Mouse (Mus musculus) urinary bladder, postnatal 10 days (tissue): ENCODE measurements around the gene Gm37240.

ENCODE experiments used
- DNase-seq: peaks from one replicate; pipeline ENCODE4 v3.0.0; 2022; ENCODE audit warnings: low spot score

Gene Gm37240

GRCm38 (mm10) chr3:85634389-85635125 is 252.8 kb downstream of the Gm37240 start:
- no peak for DNase-seq

DNA sequence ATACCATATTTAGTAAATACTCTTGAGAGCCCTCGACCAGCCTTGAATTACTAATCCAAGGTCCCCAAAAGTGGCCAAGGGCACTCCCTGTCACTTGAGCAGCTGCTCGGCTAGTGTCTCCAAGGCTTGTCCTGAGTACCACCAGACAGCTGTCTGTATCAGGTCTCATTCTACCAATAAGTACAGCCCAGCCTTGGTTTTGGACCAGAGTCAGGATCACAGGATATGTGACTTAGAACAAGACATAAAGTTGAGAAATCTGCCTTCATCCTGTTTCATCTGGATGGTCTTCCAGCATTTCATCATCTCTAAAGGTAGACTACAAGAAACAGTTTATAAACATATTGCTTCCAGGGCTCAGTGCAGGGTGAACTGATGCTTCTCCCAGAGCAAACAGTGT is 253.6 kb downstream of the Gm37240 start:
- no peak for DNase-seq

DNA sequence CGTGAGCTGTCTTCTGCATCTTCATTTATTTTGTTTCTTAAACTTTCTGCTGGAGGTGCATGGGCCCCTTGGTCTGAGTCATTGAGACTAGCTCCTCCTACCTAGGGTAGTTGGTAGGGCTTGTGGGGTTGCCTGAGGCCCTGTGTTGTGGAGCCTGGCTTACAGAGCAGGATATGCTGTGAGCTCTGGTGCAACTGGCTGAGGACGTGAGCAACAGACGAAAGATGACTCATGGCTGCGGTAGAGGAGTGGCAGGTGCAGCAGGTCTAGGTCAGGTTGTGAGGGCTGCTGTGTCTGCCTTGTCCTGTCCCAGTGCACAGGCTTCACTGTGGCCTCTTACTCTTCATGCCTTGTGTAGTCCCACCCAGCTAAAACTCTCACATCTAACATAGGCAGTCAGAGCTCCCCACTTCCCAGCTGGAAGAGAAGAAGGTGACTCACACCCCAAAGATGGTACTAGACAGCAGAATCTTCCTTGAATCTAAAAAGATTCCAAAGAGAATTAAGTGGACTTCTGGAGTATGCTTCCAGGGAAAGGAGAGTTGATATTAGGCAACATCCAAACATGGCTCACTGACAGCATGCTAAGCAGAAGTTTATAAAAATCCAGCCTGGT is 257.3 kb downstream of the Gm37240 start:
- DNase-seq = no peak

GRCm38 (mm10) chr3:85619751-85620150 is 267.6 kb downstream of the Gm37240 start:
- no peak for DNase-seq

DNA sequence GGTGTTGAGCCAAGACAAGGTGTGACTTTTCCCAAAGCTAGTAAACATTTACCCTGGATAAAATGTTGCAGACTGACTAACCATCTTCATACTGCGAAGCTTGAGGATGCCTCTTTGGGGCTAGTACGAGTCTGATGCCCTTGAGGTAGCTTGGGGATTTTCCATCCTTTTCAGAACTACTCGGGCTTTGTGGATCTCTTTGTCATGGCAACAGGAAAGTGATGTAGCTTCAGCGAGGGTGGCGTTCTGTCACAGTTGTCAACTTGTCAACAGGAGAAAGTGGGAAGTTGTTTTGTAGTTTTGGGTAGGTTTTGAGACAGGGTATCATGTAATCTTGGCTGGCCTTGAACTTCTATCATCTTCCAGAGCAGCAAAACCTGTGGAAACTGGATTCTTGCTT is 268.0 kb downstream of the Gm37240 start:
- no peak for DNase-seq

DNA sequence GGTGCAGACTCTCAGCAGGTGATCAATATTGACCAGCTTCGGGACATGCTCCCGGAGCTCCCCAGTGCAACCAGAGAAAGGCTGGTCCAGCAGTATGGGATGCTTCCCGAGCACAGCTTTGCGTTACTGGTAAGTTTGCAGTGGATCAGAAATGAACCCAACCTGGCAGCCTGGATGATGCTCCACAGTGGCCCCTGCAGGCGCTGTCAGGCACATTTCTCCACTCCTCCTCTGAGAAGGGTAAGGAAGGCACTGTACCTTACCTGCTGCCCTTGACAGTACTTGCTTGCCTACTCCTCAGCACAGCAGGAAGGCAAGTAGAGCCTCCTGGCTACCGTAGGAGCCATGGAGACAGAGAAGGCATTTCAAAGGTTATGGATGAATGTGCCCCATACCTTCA is 268.4 kb downstream of the Gm37240 start:
- no peak for DNase-seq

DNA sequence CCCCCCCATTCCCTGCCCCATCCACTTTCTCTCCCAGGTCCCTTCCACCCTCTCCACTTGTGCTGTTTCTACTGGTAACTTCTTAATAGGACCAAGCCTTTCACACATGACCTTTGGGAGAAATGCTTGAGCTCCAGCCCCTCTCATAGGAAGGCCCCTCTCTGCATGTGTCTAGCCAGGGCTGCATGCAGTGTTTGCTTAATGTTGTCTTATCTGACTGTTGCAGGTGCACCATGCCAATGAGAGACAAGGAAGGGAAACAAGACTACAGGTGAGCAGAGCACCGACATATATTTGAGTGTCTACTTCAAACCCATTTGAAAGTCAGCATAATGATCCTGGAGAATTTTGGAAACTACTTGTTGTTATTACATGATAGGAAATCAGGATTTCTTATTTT is 270.9 kb downstream of the Gm37240 start:
- no peak for DNase-seq

DNA sequence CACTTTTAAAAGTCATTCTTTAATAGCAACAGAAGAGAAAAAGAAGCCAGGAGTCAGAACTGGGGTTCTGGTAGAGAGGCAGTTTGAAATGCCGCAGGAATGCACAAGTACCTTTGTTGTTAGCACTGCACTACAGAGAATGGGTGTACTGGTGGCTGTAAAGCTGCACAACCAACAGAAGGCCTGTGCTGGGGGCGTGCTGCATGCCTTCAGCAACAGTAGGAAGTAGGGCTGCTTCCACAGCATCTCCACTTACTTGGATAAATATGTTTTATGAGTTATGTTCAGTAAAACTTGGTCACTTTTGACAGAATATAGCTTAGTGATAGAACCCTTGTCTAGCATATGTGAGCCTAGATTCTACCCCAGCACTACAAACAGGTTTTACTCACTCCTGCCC is 279.6 kb downstream of the Gm37240 start:
- no peak for DNase-seq

GRCm38 (mm10) chr3:85606912-85607311 is 280.4 kb downstream of the Gm37240 start:
- DNase-seq = no peak

- no peak for DNase-seq
These were observed 283.5 kb downstream of the Gm37240 start for GRCm38 (mm10) chr3:85603811-85604210.

DNA sequence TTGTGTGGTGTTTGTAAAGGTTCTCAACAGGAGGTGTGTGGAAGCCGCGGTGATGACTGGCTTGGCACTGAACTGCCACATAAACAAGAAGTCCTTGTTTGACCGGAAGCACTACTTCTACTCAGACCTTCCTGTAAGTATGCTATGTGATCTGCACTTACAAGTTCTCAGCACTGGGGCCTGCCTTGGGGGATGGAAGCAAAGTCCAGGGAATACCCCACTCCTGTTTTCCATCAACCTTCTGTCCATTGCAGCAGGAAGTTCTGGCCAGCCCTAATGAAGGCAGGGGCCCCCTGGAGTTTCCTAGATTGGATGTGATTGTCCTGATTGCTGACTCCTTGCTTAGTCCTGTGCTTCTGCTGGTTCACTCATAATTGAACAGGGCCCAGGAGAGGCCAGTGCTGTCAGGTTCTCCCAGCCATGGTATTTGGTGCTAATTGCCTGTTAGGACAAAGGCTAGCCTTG is 285.4 kb downstream of the Gm37240 start:
- DNase-seq = no peak

DNA sequence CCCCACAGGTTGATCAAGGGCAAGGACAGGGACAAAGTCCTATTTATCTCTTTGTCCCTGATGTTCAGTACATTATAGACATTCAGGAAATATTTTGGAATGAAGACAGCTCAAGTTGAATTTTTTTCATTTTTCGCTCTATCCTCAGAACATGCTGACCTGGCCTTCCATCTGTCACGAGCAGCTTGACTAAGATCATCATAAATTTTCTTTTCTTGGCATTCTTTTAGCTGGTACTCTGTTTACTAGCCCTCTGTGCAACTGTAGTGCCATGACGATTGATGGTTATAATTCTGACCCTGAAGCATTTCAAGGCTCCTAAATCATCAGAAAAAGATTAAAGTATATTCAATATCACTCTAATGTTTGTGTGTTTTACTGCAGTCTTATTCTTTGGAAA is 287.8 kb downstream of the Gm37240 start:
- no peak for DNase-seq

DNA sequence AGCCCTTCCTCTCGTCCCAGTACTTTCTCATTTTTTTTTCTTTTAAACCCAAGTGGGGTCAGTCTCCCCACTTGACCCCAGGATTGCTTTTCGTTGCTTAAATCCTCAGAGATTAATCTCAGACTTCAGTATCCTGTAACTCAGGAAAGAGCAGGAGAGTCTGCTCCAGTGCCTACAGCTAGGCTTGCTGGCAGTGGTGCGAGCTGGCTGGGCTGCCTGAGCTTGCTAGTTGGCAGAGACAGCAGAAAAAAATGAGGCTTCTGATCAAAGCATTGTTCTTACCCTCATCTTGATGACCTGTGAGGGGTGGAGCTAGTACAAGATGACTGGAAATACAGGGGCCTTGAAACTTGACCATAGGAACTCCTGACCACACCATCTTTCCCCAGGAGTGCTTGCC is 292.9 kb downstream of the Gm37240 start:
- no peak for DNase-seq

GRCm38 (mm10) chr3:85592640-85593252 is 294.6 kb downstream of the Gm37240 start:
- no peak for DNase-seq

DNA sequence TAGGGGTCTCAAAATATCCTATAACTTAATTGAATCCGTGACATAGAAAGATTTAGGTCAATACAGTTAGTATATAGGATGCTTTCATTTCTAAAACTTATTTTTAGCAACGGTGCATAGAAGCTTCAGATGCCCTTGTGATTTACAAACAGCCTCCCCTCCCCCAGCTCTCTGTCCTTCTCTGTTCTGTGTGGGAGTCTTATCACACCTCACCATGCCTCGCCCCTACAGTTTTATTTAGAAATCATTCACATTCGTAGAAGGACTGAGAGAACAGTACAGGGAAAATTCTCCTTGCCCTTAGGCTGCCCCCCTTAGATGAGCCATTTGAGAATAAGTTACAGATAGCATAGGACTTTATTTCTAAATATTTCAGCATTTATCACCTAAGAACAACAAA is 295.3 kb downstream of the Gm37240 start:
- DNase-seq = no peak

DNA sequence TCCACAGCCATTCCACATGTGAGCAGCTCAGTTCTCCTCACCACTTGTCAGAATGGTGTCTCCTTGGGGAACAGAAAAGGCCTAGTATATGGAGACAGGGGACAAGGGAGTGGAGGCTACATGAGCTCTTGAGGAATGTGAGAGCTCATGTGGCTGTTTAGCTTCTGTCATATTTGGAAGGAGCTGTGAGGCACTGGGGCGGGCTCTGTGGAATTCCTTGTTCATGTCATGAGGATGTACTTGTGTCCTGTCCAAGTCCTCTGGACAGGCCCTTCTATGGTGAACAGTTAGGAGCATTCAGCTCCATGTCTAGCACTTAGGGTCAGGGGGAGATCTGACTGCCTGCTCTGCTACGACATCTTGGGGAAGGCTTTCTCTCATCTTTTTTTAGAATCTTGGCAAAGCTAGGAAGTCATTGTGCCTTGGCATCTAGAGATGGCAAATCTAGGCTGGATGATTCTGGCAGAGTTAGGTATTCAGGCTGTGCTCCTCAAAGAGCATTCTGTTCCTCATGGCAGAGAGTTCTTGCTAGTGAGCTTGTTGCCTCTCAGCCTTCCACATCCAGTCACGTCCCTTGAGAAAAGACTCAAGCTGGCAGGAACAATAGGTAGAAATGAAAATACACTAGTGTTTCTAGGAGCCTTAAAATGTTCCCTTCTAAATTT is 297.1 kb downstream of the Gm37240 start:
- DNase-seq = no peak

GRCm38 (mm10) chr3:85588701-85589100 is 298.6 kb downstream of the Gm37240 start:
- no peak for DNase-seq

- no peak for DNase-seq
These were observed 302.4 kb downstream of the Gm37240 start for GRCm38 (mm10) chr3:85584966-85585365.

GRCm38 (mm10) chr3:85583194-85583593 is 304.1 kb downstream of the Gm37240 start:
- DNase-seq = no peak

GRCm38 (mm10) chr3:85582726-85583125 is 304.6 kb downstream of the Gm37240 start:
- no peak for DNase-seq

- peak; percentile 97 for DNase-seq
These were observed 313.2 kb downstream of the Gm37240 start, which contains the start of gene Gatb for GRCm38 (mm10) chr3:85573864-85574830. Gene Gatb (plus strand): TSS chr3:85574119.
